Mouse (Mus musculus) WW6 (cell line): ENCODE results near the gene Olfr228.
"Not testable (repeated sequence)": the region's sequence is repeated elsewhere in the genome, so short reads cannot be mapped to it uniquely, and the experiment has no call there.

Source experiments
- DNase-seq: peaks from one replicate; pipeline ENCODE4 v3.0.0-alpha.2; 2013; ENCODE audit warnings: low read depth, low spot score

The Olfr228 gene

GRCm38 (mm10) chr2:86487286-86487685, at the start of gene Olfr228:
Olfr228 (minus strand) TSS chr2:86487386.
- DNase-seq = no peak

- DNase-seq = no peak
These were observed 43.8 kb upstream of the Olfr228 start for GRCm38 (mm10) chr2:86530991-86531390.

DNA sequence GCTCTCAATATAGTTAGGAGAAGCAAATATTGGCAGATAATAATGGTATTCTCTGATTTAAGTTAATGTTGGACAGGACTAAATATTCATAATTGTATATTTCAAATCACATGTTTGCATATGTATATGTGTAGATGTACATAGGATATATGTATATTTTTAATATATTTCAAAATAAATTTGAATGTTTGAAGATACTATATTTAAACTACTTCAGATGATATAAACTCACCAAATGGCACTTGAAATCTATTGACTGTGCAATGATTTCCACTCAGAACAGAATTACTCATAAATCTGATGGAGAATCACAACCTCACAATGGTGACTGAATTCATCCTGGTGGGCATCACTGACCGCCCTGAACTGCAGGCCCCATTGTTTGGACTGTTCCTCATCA, 21.0 kb upstream of the Olfr228 start, which contains the start of gene Olfr1076:
Olfr1076 (plus strand) TSS at position 301 of the 400 bp plus-strand sequence.
- no peak for DNase-seq

GRCm38 (mm10) chr2:86464442-86465109, 22.6 kb downstream of the Olfr228 start:
- peak; percentile 9 for DNase-seq

DNA sequence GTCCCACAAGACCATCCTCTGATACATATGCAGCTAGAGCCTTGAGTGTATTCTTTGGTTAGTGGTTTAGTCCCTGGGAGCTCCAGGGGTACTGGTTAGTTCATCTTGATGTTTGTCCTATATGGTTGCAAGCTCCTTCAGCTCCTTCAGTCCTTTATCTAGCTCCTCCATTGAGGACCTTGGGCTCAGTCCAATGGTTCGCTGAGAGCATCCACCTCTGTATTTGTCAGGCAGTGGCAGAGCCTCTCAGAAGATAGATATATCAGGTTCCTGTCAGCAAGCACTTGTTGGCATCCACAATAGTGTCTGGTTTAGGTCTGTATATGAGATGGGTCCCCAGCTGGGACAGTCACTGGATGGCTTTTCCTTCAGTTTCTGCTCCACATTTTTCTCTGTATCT, 26.8 kb downstream of the Olfr228 start:
- DNase-seq = no peak

DNA sequence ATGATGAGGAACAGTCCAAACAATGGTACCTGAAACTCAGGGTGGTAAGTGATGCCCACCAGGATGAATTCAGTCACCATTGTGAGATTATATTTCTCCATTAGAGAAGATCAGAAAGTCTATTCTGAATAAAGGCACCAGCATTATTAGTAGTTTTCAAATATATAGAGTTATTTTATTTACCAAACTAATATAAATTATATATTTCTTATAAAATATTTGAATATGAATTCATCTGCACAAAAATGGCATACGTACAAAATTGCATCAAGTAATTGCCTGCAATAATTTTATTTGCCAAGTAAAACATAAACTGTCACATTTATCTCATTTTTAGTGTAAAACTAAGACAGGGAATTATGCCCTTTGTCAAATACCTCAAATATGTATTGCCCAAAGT, 31.0 kb downstream of the Olfr228 start, which contains the start of gene Olfr1066:
Olfr1066 (minus strand) TSS at position 101 of the 400 bp plus-strand sequence.
- no peak for DNase-seq

DNA sequence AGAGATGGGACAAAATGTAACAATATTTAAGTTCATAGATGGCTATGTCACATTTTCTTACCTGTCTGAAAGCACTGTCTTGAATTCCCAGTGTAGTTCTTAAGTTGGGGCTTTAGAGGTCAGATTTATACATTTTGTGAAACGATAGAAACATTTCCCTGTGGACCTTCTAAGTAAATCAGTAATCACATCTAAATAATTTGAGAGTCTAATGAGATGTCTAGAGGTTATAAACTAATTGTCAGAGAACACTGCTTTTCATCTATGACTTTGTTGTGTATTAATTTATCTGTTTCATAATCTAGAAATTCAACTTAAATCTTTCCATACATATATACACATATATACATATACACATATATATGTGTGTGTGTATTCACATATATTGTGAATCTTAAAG, 36.7 kb downstream of the Olfr228 start, which contains the start of gene Olfr1065:
Olfr1065 (minus strand) TSS at position 101 of the 400 bp plus-strand sequence.
- DNase-seq = not testable (repeated sequence)

- peak; percentile 24 for DNase-seq
These were observed 45.1 kb downstream of the Olfr228 start for GRCm38 (mm10) chr2:86442101-86442500.
